ENCODE assay signal across 20 mouse cellular contexts in the genomic region with DNA sequence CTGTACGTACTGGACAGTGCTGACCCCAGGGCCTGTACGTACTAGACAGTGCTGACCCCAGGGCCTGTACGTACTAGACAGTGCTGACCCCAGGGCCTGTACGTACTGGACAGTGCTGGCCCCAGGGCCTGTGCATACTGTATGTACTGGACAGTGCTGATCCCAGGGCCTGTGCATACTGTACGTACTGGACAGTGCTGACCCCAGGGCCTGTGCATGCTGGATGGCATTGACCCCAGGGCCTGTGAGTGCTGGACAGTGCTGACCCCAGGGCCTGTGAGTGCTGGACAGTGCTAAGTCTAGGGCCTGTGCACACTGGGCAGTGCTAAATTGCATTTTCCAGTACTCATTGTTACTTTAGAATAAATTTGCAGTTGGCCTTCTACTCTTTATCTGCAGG. TPM values are rescaled to one million over a fixed set of nuclear protein-coding genes. Genes with fewer than 3 reads are reported as not detected.
DNase-seq lines count a peak whose midpoint lies in the region; ATAC-seq and TF ChIP-seq lines count a peak whose summit lies in the region.
"Had no signal": no experiment of that assay in that cellular context is flagged by ENCODE, and none has a peak within 500 bp of the region (broad histone marks: within the 10 kb centered on the region; RNA-seq: fewer than 3 reads in every experiment).

No protein-coding gene starts in this region.

- H3K9ac ChIP-seq in heart, embryonic 14.5 days (ENCODE audit: low read length): no peak overlapping the region
- no peak overlapping the region for H3K9ac ChIP-seq in midbrain, embryonic 11.5 days (ENCODE audit: low read length)
- no peak overlapping the region for H3K9ac ChIP-seq in midbrain, embryonic 15.5 days
- H3K9ac ChIP-seq in hindbrain, embryonic 16.5 days (ENCODE audit: low read depth, low read length): no peak overlapping the region
- H3K9ac ChIP-seq in midbrain, postnatal 0 days (replicated peaks; ENCODE audit: low read length, poor library complexity, severe bottlenecking): no peak overlapping the region
- H3K9ac ChIP-seq: embryonic facial prominence, embryonic 13.5 days; liver, embryonic 15.5 days; stomach, embryonic 15.5 days had no signal

- ATAC-seq in heart, embryonic 14.5 days (ENCODE audit: insufficient number of reproducible peaks, insufficient read depth, low FRiP score, low read depth): peak; percentile 26; the same call in 1 of the 2 replicates
- ATAC-seq in midbrain, embryonic 11.5 days (ENCODE audit: low FRiP score): peak; percentile 58
- ATAC-seq in midbrain, embryonic 15.5 days (replicated peaks): no peak; the same call in 1 of the 2 replicates
- peak; percentile 29; the same call in 1 of the 2 replicates for ATAC-seq in hindbrain, embryonic 16.5 days
- ATAC-seq in midbrain, postnatal 0 days (ENCODE audit: low FRiP score): peak; percentile 27; the same call in 1 of the 2 replicates

- intact Hi-C loops in heart, postnatal 14 days (cut with DNase I): loop anchor here (5.0 kb wide), 1 partner anchor 105 kb away; no protein-coding TSS in a partner anchor

- no peak for TF ChIP-seq CTCF in midbrain, postnatal 0 days (IDR thresholded peaks at IDR 0.05)

- H3K9me3 ChIP-seq in heart, embryonic 14.5 days (ENCODE audit: control insufficient read depth, low read length): no peaks in the 10 kb centered on the region
- no peaks in the 10 kb centered on the region for H3K9me3 ChIP-seq in midbrain, embryonic 11.5 days (ENCODE audit: control insufficient read depth, low read length)
- H3K9me3 ChIP-seq in midbrain, embryonic 15.5 days: no peaks in the 10 kb centered on the region
- no peaks in the 10 kb centered on the region for H3K9me3 ChIP-seq in hindbrain, embryonic 16.5 days (ENCODE audit: control insufficient read depth, low read length)
- H3K9me3 ChIP-seq in midbrain, postnatal 0 days (ENCODE audit: low read length): no peaks in the 10 kb centered on the region
- H3K9me3 ChIP-seq: embryonic facial prominence, embryonic 13.5 days; liver, embryonic 15.5 days; stomach, embryonic 15.5 days had no signal

- no peak overlapping the region for H3K27ac ChIP-seq in heart, embryonic 14.5 days (replicated peaks in 1 of 2; ENCODE audit: control insufficient read depth in 1 of 2, insufficient read depth in 1 of 2, low read depth in 2 of 2, low read length in 2 of 2)
- H3K27ac ChIP-seq in midbrain, embryonic 11.5 days (ENCODE audit: low read depth, low read length): no peak overlapping the region
- H3K27ac ChIP-seq in midbrain, embryonic 15.5 days: no peak overlapping the region
- no peak overlapping the region for H3K27ac ChIP-seq in hindbrain, embryonic 16.5 days (ENCODE audit: low read depth, low read length)
- no peak overlapping the region for H3K27ac ChIP-seq in midbrain, postnatal 0 days (ENCODE audit: low read depth, low read length)
- H3K27ac ChIP-seq: embryonic facial prominence, embryonic 13.5 days; gastrocnemius, adult 2 months; liver, embryonic 15.5 days; stomach, embryonic 15.5 days had no signal

- 91% methylated on average over 5 of the region's 5 CpGs for WGBS in heart, embryonic 14.5 days
- WGBS in midbrain, embryonic 11.5 days: 93% methylated on average over 5 of the region's 5 CpGs
- WGBS in midbrain, embryonic 15.5 days: 95% methylated on average over 5 of the region's 5 CpGs
- 91% methylated on average over 5 of the region's 5 CpGs for WGBS in hindbrain, embryonic 16.5 days
- 94% methylated on average over 5 of the region's 5 CpGs for WGBS in midbrain, postnatal 0 days

- no peak overlapping the region for H3K4me2 ChIP-seq in heart, embryonic 14.5 days (ENCODE audit: low read length)
- no peak overlapping the region for H3K4me2 ChIP-seq in midbrain, embryonic 11.5 days
- H3K4me2 ChIP-seq in midbrain, embryonic 15.5 days: no peak overlapping the region
- H3K4me2 ChIP-seq in hindbrain, embryonic 16.5 days (ENCODE audit: low read length): no peak overlapping the region
- H3K4me2 ChIP-seq in midbrain, postnatal 0 days (ENCODE audit: low read depth, low read length, poor library complexity, severe bottlenecking): no peak overlapping the region
- H3K4me2 ChIP-seq: embryonic facial prominence, embryonic 13.5 days; liver, embryonic 15.5 days; stomach, embryonic 15.5 days had no signal

- H3K4me3 ChIP-seq in heart, embryonic 14.5 days (ENCODE audit: control insufficient read depth in 1 of 2, insufficient read depth in 1 of 2, low read depth in 1 of 2, low read length in 2 of 2): no peak overlapping the region
- no peak overlapping the region for H3K4me3 ChIP-seq in midbrain, embryonic 11.5 days (ENCODE audit: low read depth, low read length)
- no peak overlapping the region for H3K4me3 ChIP-seq in midbrain, embryonic 15.5 days
- H3K4me3 ChIP-seq in hindbrain, embryonic 16.5 days (ENCODE audit: low read length): no peak overlapping the region
- H3K4me3 ChIP-seq in midbrain, postnatal 0 days (ENCODE audit: low read depth, low read length): no peak overlapping the region
- H3K4me3 ChIP-seq: embryonic facial prominence, embryonic 13.5 days; gastrocnemius, adult 2 months; liver, embryonic 15.5 days; stomach, embryonic 15.5 days had no signal

- H3K36me3 ChIP-seq in heart, embryonic 14.5 days (ENCODE audit: control insufficient read depth, insufficient read depth, low read length): no peaks in the 10 kb centered on the region
- H3K36me3 ChIP-seq in midbrain, embryonic 11.5 days (ENCODE audit: control insufficient read depth, insufficient read depth, low read length): no peaks in the 10 kb centered on the region
- H3K36me3 ChIP-seq in midbrain, embryonic 15.5 days (replicated peaks): no peaks in the 10 kb centered on the region
- no peaks in the 10 kb centered on the region for H3K36me3 ChIP-seq in hindbrain, embryonic 16.5 days (ENCODE audit: control insufficient read depth, insufficient read depth, low read length)
- no peaks in the 10 kb centered on the region for H3K36me3 ChIP-seq in midbrain, postnatal 0 days (ENCODE audit: insufficient read depth, low read length)
- H3K36me3 ChIP-seq: embryonic facial prominence, embryonic 13.5 days; liver, embryonic 15.5 days; stomach, embryonic 15.5 days had no signal

- DNase-seq in heart, postnatal 14 days: no peak
- DNase-seq in midbrain, embryonic 11.5 days (ENCODE audit: low spot score, missing footprints): no peak
- DNase-seq in midbrain, postnatal 0 days (ENCODE audit: low spot score): no peak
- no peak for DNase-seq in kidney, adult 9 months
- no peak for DNase-seq in urinary bladder, adult 18-20 months (ENCODE audit: low spot score in 2 of 2)
- DNase-seq: adrenal gland, postnatal 14 days; B cell, adult 2 months; cerebellum, adult 2 months; gastrocnemius, adult 2 months; heart, postnatal 4 days; kidney, adult 18-20 months; kidney, postnatal 36 days; lung, postnatal 14 days; spleen, adult 18-20 months had no signal

- H3K4me1 ChIP-seq in heart, embryonic 14.5 days (ENCODE audit: control insufficient read depth in 2 of 2, insufficient read depth in 2 of 2, low read length in 2 of 2): peaks cover 27 to 62% of the 10 kb centered on the region in 2 experiments
- peaks cover 3% of the 10 kb centered on the region; the same call in 1 of the 2 replicates for H3K4me1 ChIP-seq in midbrain, embryonic 11.5 days (ENCODE audit: control insufficient read depth, insufficient read depth, low read length)
- H3K4me1 ChIP-seq in midbrain, embryonic 15.5 days: peaks cover 24% of the 10 kb centered on the region
- H3K4me1 ChIP-seq in hindbrain, embryonic 16.5 days (ENCODE audit: control insufficient read depth, insufficient read depth, low read depth, low read length): peaks cover 30% of the 10 kb centered on the region
- peaks cover 9% of the 10 kb centered on the region for H3K4me1 ChIP-seq in midbrain, postnatal 0 days (ENCODE audit: insufficient read depth, low read length)

- H3K27me3 ChIP-seq in heart, embryonic 14.5 days (ENCODE audit: control insufficient read depth, insufficient read depth, low read length): no peaks in the 10 kb centered on the region
- H3K27me3 ChIP-seq in midbrain, embryonic 11.5 days (ENCODE audit: control insufficient read depth, insufficient read depth, low read length): no peaks in the 10 kb centered on the region
- H3K27me3 ChIP-seq in midbrain, embryonic 15.5 days (replicated peaks): no peaks in the 10 kb centered on the region
- no peaks in the 10 kb centered on the region for H3K27me3 ChIP-seq in hindbrain, embryonic 16.5 days (replicated peaks; ENCODE audit: control insufficient read depth, insufficient read depth, low read length)
- no peaks in the 10 kb centered on the region for H3K27me3 ChIP-seq in midbrain, postnatal 0 days (ENCODE audit: insufficient read depth, low read length)
- H3K27me3 ChIP-seq: embryonic facial prominence, embryonic 13.5 days; liver, embryonic 15.5 days; stomach, embryonic 15.5 days had no signal

RNA-seq across cellular contexts. Expression of a gene that starts 31.3 kb away (rescaled TPM):
- 29.1 and 29.6 TPM in 2 replicates for polyA plus RNA-seq in heart, embryonic 14.5 days (2014; fragmentation: Nextera tagmentation; extraction: Ambion mirVana)
- 10 to 100 TPM; 30.0 to 34.6 TPM for total RNA-seq in heart, postnatal 14 days (2021)
- polyA plus RNA-seq in midbrain, embryonic 11.5 days (2014; fragmentation: Nextera tagmentation; extraction: Ambion mirVana): 28.2 and 29.9 TPM in 2 replicates
- 26.5 and 26.8 TPM in 2 replicates for polyA plus RNA-seq in midbrain, embryonic 15.5 days (2015; fragmentation: Nextera tagmentation; extraction: Ambion mirVana)
- 17.7 and 19.4 TPM in 2 replicates for polyA plus RNA-seq in hindbrain, embryonic 16.5 days (2015; fragmentation: Nextera tagmentation; extraction: Ambion mirVana)
- total RNA-seq in midbrain, postnatal 0 days (2014; rRNA removed): 60.9 and 64.5 TPM in 2 replicates
- polyA plus RNA-seq in midbrain, postnatal 0 days (2015; fragmentation: Nextera tagmentation; extraction: Ambion mirVana): 16.9 and 17.3 TPM in 2 replicates
